12 mouse cellular contexts compared by ENCODE assay signal in genomic region chr3:115664497-115664896, GRCm38 (mm10).
"Had no signal": no experiment of that assay in that cellular context is flagged by ENCODE, and none has a peak within 500 bp of the region (broad histone marks: within the 10 kb centered on the region; RNA-seq: fewer than 3 reads in every experiment).

No protein-coding gene starts in this region.

- H3K27me3 ChIP-seq: kidney, embryonic 15.5 days; liver, embryonic 13.5 days; midbrain, embryonic 12.5 days had no signal

- H3K27ac ChIP-seq: kidney, embryonic 15.5 days; left cerebral cortex, adult 2 months; liver, embryonic 13.5 days; macrophage; midbrain, embryonic 12.5 days had no signal

- H3K4me2 ChIP-seq: kidney, embryonic 15.5 days; liver, embryonic 13.5 days; midbrain, embryonic 12.5 days had no signal

- H3K9me3 ChIP-seq: kidney, embryonic 15.5 days; liver, embryonic 13.5 days; midbrain, embryonic 12.5 days had no signal

- H3K9ac ChIP-seq: kidney, embryonic 15.5 days; liver, embryonic 13.5 days; midbrain, embryonic 12.5 days had no signal

- H3K4me1 ChIP-seq: kidney, embryonic 15.5 days; liver, embryonic 13.5 days had no signal

- H3K4me3 ChIP-seq: kidney, embryonic 15.5 days; left cerebral cortex, adult 2 months; liver, embryonic 13.5 days; midbrain, embryonic 12.5 days had no signal

- DNase-seq: kidney, adult 8-10 months; kidney, postnatal 10 days; kidney, postnatal 36 days; layer of hippocampus, postnatal 36 days; liver, embryonic 13.5 days; lung, adult 2 months; thymus, adult 18-20 months; thymus, postnatal 36 days had no signal

- H3K36me3 ChIP-seq: kidney, embryonic 15.5 days; liver, embryonic 13.5 days; midbrain, embryonic 12.5 days had no signal
